Mouse (Mus musculus): ENCODE results near the gene Gm9745. TPM values are rescaled to one million over a fixed set of nuclear protein-coding genes. Genes with fewer than 3 reads are reported as not detected.
"Not testable (repeated sequence)": the region's sequence is repeated elsewhere in the genome, so short reads cannot be mapped to it uniquely, and the experiment has no call there.

Gene Gm9745
- polyA plus RNA-seq, 1 experiment from 2014 or later, result not detected

DNA sequence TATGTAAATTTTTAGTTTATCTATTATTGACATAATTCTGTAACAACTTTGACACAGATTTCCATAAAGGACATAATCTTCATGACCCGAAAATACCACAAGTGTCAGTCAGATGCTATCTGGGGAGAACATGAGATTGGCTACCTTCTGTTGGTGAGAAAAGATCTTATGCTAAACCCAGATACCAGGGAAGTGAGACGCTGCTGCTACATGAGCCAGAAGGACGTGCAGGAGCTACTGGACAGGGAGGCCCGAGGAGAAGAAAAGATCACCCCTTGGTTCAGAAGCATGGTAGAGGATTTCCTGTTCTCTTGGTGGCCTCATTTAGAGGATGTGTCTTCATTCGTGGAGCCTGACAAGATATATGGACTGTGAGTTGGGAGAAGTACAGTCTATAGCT is 11.0 kb upstream of the Gm9745 start:
- not testable (repeated sequence) for DNase-seq (ENCODE audit: low spot score); H3K9me3 ChIP-seq (replicated peaks); H3K4me3 ChIP-seq; H3K36me3 ChIP-seq; H3K27ac ChIP-seq (replicated peaks); H3K4me1 ChIP-seq; H3K27me3 ChIP-seq (ENCODE audit: low read depth, poor library complexity, severe bottlenecking)
- 100% methylated on average over 1 of the region's 5 CpGs for WGBS

DNA sequence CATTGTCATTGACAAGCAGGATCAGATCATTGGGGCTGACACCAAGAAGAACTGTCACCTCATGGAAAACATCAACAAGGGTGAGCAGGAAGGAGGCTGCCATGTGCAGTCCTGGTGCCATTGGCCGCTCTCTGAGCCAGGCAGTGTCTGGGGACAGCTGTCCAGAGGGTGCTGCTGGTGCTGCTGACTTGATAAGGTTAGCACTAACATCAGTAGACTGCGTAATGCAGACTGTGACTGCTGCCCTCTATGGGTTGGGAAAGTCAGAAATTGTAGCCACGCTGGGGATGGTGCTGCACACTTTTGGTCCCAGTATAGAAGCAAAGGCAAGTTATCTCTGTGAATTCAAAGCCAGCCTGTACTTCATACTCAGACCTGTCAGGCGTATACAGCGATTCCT is 8.8 kb upstream of the Gm9745 start:
- WGBS, result no CpG with 5 or more reads among the region's 5 CpGs
- not testable (repeated sequence) for H3K4me1 ChIP-seq; H3K27me3 ChIP-seq (ENCODE audit: low read depth, poor library complexity, severe bottlenecking); DNase-seq (ENCODE audit: low spot score); H3K27ac ChIP-seq (replicated peaks); H3K36me3 ChIP-seq; H3K4me3 ChIP-seq; H3K9me3 ChIP-seq (replicated peaks)

DNA sequence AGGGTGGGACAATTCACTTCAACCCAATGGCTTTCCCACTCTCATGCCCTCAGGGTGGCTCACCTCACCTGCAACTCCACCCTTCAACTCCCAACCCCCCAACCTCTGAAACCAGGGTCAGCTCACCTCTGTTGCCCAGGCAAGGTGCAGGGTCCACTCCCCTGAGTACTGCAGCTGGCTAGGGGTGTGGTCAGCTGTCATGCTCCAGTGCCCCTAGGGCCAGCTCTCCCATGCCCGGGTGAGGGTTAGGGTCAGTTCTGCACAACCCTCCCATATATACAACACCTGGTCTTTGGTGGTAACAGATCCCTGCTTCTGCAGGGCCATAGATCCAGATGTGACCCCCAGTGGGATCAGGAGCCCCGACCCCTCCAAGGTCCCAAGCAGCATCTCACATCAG is 7.1 kb upstream of the Gm9745 start:
- not testable (repeated sequence) for H3K36me3 ChIP-seq; H3K27me3 ChIP-seq (ENCODE audit: low read depth, poor library complexity, severe bottlenecking); DNase-seq (ENCODE audit: low spot score); H3K4me3 ChIP-seq; H3K4me1 ChIP-seq; H3K9me3 ChIP-seq (replicated peaks); H3K27ac ChIP-seq (replicated peaks)
- 75% methylated on average over 2 of the region's 2 CpGs for WGBS

DNA sequence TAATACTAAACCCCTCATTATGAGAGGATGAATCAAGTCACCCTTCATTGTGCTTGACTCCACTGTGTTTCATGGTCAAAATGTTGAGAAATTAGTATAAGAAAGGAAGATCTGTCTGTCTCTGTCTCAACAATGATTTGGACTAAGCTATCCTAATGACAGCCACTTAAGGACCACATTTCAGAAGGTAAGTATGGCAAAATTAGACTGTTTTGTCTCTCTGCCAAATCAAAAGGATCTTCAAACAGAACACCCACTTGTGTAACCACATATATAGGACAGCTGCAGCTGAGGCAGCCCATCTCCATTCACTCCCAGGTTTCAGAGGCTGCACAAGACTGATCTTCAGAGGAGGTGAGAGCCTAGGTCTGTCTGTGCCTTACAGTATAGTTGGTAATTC is 4.5 kb upstream of the Gm9745 start, which contains the start of gene Idi2:
TSS of gene Idi2 (plus strand) at position 301 of the 400 bp plus-strand sequence.
- H3K27me3 ChIP-seq (ENCODE audit: low read depth, poor library complexity, severe bottlenecking); DNase-seq (ENCODE audit: low spot score): not testable (repeated sequence)

DNA sequence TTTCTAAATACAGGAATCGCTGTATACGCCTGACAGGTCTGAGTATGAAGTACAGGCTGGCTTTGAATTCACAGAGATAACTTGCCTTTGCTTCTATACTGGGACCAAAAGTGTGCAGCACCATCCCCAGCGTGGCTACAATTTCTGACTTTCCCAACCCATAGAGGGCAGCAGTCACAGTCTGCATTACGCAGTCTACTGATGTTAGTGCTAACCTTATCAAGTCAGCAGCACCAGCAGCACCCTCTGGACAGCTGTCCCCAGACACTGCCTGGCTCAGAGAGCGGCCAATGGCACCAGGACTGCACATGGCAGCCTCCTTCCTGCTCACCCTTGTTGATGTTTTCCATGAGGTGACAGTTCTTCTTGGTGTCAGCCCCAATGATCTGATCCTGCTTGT is 4.2 kb downstream of the Gm9745 start:
- H3K4me3 ChIP-seq; H3K27me3 ChIP-seq (ENCODE audit: low read depth, poor library complexity, severe bottlenecking); H3K9me3 ChIP-seq (replicated peaks); H3K36me3 ChIP-seq; H3K4me1 ChIP-seq; DNase-seq (ENCODE audit: low spot score); H3K27ac ChIP-seq (replicated peaks): not testable (repeated sequence)
- no CpG with 5 or more reads among the region's 5 CpGs for WGBS

More for the DNA sequence above, 4.5 kb upstream of the Gm9745 start, which contains the start of gene Idi2:
- H3K27ac ChIP-seq (replicated peaks); H3K9me3 ChIP-seq (replicated peaks); H3K4me1 ChIP-seq; H3K36me3 ChIP-seq; H3K4me3 ChIP-seq: not testable (repeated sequence)

DNA sequence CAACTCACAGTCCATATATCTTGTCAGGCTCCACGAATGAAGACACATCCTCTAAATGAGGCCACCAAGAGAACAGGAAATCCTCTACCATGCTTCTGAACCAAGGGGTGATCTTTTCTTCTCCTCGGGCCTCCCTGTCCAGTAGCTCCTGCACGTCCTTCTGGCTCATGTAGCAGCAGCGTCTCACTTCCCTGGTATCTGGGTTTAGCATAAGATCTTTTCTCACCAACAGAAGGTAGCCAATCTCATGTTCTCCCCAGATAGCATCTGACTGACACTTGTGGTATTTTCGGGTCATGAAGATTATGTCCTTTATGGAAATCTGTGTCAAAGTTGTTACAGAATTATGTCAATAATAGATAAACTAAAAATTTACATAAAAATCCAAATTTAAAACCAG is 6.3 kb downstream of the Gm9745 start:
- H3K4me1 ChIP-seq; DNase-seq (ENCODE audit: low spot score); H3K4me3 ChIP-seq; H3K36me3 ChIP-seq; H3K27ac ChIP-seq (replicated peaks); H3K27me3 ChIP-seq (ENCODE audit: low read depth, poor library complexity, severe bottlenecking); H3K9me3 ChIP-seq (replicated peaks): not testable (repeated sequence)
- 93% methylated on average over 1 of the region's 5 CpGs for WGBS

DNA sequence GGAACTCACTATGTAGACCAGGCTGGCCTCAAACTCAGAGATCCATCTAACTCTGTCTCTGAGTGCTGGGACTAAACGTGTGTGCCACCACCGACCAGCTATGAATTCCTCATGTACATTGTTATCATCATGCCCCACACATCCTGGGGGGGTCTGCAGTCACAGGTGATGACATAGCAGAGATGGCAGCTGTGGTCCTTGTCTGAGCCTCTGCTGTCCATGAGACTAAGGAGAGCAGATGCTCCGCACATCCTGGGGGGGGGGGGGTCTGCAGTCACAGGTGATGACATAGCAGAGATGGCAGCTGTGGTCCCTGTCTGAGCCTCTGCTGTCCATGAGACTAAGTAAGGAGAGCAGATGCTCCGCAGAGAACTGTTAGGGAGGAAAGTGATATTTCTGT is 6.9 kb downstream of the Gm9745 start:
- H3K36me3 ChIP-seq; H3K4me3 ChIP-seq; H3K9me3 ChIP-seq (replicated peaks); H3K4me1 ChIP-seq; H3K27me3 ChIP-seq (ENCODE audit: low read depth, poor library complexity, severe bottlenecking); H3K27ac ChIP-seq (replicated peaks); DNase-seq (ENCODE audit: low spot score): not testable (repeated sequence)
- 89% methylated on average over 4 of the region's 4 CpGs for WGBS

DNA sequence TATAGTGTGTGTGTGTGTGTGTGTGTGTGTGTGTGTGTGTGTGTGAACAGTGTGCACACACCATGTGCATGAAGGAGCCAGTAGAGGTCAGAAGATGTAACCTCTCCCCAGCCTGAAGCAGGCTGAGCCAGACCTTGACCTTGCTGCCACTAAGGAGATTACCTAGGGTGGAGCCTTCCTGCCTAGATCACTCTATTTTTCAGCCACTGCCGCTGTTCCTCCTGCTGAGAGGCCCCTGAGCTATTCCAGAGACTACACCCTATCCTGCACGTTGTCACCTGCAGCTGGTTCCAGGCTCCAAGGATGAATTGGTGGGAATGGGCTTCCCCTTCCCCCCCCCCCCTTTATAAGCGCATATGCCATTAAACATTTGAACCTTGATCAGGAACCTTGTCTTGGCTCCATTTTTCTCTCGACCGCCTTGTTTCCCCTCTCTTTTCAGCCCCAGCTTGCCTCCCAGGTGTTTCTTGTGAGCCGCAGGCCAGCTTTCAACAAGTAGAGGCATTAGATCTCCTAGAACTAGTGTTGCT is 10.4 kb downstream of the Gm9745 start:
- not testable (repeated sequence) for H3K27ac ChIP-seq (replicated peaks); DNase-seq (ENCODE audit: low spot score); H3K27me3 ChIP-seq (ENCODE audit: low read depth, poor library complexity, severe bottlenecking); H3K9me3 ChIP-seq (replicated peaks); H3K4me1 ChIP-seq; H3K4me3 ChIP-seq; H3K36me3 ChIP-seq
- WGBS, result 86% methylated on average over 6 of the region's 6 CpGs

DNA sequence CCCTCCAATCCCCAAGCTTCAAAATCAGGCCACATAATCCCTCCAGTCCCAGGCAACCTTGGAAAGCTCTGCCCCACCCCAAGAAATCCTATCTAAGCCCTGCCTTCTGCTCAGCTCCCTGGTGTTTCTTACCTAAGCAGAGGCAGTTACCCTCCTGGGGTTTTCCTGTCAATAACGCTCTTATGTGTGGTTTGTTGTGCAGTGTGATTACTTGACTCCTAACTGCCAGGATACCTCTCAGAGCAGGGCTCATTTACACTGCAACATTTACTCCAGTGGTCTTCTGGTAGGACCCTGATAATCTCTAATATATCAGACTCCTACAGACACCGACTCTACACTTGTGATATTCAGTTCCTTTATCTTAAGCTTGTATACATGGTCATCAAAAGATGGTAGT is 14.5 kb downstream of the Gm9745 start:
- no peaks in the 10 kb centered on the region for H3K27me3 ChIP-seq (ENCODE audit: low read depth, poor library complexity, severe bottlenecking)
- no peak for DNase-seq (ENCODE audit: low spot score)
- H3K4me3 ChIP-seq, result no peak overlapping the region
- H3K4me1 ChIP-seq, result no peaks in the 10 kb centered on the region
- WGBS, result 66% methylated on average over 2 of the region's 2 CpGs
- no peaks in the 10 kb centered on the region for H3K36me3 ChIP-seq
- H3K9me3 ChIP-seq (replicated peaks), result no peaks in the 10 kb centered on the region
- no peak overlapping the region for H3K27ac ChIP-seq (replicated peaks)

DNA sequence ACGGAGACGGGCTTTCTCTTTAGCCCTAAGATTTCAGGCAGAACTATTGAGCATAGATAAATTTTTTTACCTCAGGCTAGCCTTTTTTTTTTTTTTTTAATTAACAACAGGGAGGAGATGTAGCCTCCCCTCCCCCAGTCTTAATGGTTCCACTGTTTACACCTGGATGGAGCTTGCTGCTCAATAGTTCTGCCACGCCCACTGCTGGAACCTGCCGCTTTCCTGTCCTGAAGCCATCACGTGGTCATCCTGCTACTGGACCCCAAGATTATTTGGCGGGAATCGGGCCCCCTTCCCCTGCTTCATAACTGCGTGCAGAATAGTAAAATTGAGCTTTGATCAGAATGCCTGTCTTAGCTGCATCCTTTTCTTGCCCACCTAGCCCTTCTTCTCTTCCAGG is 34.1 kb downstream of the Gm9745 start:
- H3K27ac ChIP-seq (replicated peaks); H3K27me3 ChIP-seq (ENCODE audit: low read depth, poor library complexity, severe bottlenecking); H3K36me3 ChIP-seq; H3K4me3 ChIP-seq; H3K9me3 ChIP-seq (replicated peaks); DNase-seq (ENCODE audit: low spot score); H3K4me1 ChIP-seq: not testable (repeated sequence)
- WGBS, result 90% methylated on average over 8 of the region's 8 CpGs

DNA sequence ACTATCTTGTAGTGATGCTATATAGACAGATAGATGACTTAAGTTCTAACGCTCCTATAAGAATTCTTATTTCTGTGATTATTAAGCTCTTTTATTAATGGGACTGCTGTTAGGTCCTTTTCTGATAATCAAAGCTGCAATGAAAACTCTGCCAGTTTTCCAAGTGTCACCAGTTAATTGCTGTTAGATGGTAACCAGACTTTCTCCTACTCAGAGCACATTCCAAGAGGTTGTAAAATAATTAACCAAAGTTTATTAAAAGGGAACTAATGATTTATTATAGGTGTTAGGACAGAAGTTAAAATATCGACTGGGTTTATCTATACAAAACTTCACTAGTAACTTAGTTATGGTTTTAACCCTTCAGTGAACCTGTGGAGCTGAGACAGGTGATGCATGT is 42.0 kb downstream of the Gm9745 start:
- H3K4me3 ChIP-seq; H3K36me3 ChIP-seq; DNase-seq (ENCODE audit: low spot score); H3K4me1 ChIP-seq; H3K27ac ChIP-seq (replicated peaks); H3K27me3 ChIP-seq (ENCODE audit: low read depth, poor library complexity, severe bottlenecking): not testable (repeated sequence)
- peaks cover 33% of the 10 kb centered on the region for H3K9me3 ChIP-seq (replicated peaks)
- WGBS, result 91% methylated on average over 2 of the region's 2 CpGs

Small RNA genes lying within 50 kb of the gene (microRNA-seq; reads per million reads assigned to microRNA genes)
- gene Gm22750, result not detected

Other genes with a start within 250 kb of the Gm9745 start
- 34.2 and 41.7 TPM in 2 replicates for gene Wdr37, start 76.3 kb downstream of the Gm9745 start, polyA plus RNA-seq (2016; fragmentation: Nextera tagmentation; extraction: Ambion mirVana)
- 173 and 176 TPM in 2 replicates for gene Idi1, start 62.7 kb downstream of the Gm9745 start, polyA plus RNA-seq (2016; fragmentation: Nextera tagmentation; extraction: Ambion mirVana)
- gene Idi2, start 4.6 kb upstream of the Gm9745 start, polyA plus RNA-seq (2016; fragmentation: Nextera tagmentation; extraction: Ambion mirVana), result 0.05 and 0.06 TPM in 2 replicates
- gene Gtpbp4, start 47.9 kb upstream of the Gm9745 start, polyA plus RNA-seq (2016; fragmentation: Nextera tagmentation; extraction: Ambion mirVana), result 108 and 119 TPM in 2 replicates
- 31.4 and 32.0 TPM in 2 replicates for gene Larp4b, start 145.7 kb upstream of the Gm9745 start, polyA plus RNA-seq (2016; fragmentation: Nextera tagmentation; extraction: Ambion mirVana)

Measured in midbrain, embryonic 10.5 days (tissue).